Mouse (Mus musculus) intestine, embryonic 16.5 days (tissue): ENCODE measurements around the gene Gm49661. TPM values are rescaled to one million over a fixed set of nuclear protein-coding genes. Genes with fewer than 3 reads are reported as not detected.

Experiments
- ATAC-seq: fragments of 200-750 bp; cut with Nextera tagmentation; 2 replicates; pipeline ENCODE4 v1.8.0; 2017; ENCODE audit warnings: moderate TSS enrichment, moderate library complexity
- H3K27ac ChIP-seq: fragments of 300-500 bp; sonication (generic); 2 replicates; pipeline ENCODE4 v1.5.1; 2014; ENCODE audit warnings: mild to moderate bottlenecking, low read length
- H3K27me3 ChIP-seq: fragments of 300-500 bp; sonication (generic); replicated peaks from 2 replicates; pipeline ENCODE4 v1.6.1; 2014; ENCODE audit warnings: low read length, control low read depth, mixed read lengths; ENCODE audit not compliant: control insufficient read depth, insufficient read depth
- H3K36me3 ChIP-seq: fragments of 300-500 bp; sonication (generic); 2 replicates; pipeline ENCODE4 v1.6.1; 2014; ENCODE audit warnings: low read length, control low read depth; ENCODE audit not compliant: control insufficient read depth, insufficient read depth
- H3K4me1 ChIP-seq: fragments of 300-500 bp; sonication (generic); 2 replicates; pipeline ENCODE4 v1.6.1; 2014; ENCODE audit warnings: low read length, control low read depth, mixed read lengths; ENCODE audit not compliant: control insufficient read depth, insufficient read depth
- H3K4me2 ChIP-seq: fragments of 300-500 bp; sonication (generic); 2 replicates; pipeline ENCODE4 v1.6.1; 2014; ENCODE audit warnings: low read depth, low read length, control low read depth
- H3K4me3 ChIP-seq: fragments of 300-500 bp; sonication (generic); 2 replicates; pipeline ENCODE4 v1.5.1; 2014; ENCODE audit warnings: mild to moderate bottlenecking, low read length
- H3K9ac ChIP-seq: fragments of 300-500 bp; sonication (generic); 2 replicates; pipeline ENCODE4 v1.6.1; 2014; ENCODE audit warnings: low read depth, low read length
- H3K9me3 ChIP-seq: fragments of 300-500 bp; sonication (generic); 2 replicates; pipeline ENCODE4 v1.6.1; 2016; ENCODE audit warnings: low read length, control low read depth; ENCODE audit not compliant: control insufficient read depth
- WGBS: fragments of 180-500 bp; shearing (Covaris S2); extraction: QIAGEN DNeasy Blood & Tissue Kit; methylation state at CpG from one replicate; pipeline ENCODE4 v1.1.7; 2014; 5-methylcytosine and 5-hydroxymethylcytosine counted together
- polyA plus RNA-seq: library from polyadenylated mRNA; unstranded; fragments of >200 nt; fragmentation: Nextera tagmentation; extraction: Ambion mirVana; gene quantifications from 2 replicates; pipeline ENCODE4 v1.2.1, GENCODE M21; 2015

Gene Gm49661
- polyA plus RNA-seq: not detected in 2 replicates

- under 1% methylated on average over 55 of the region's 56 CpGs for WGBS
- no peaks in the 10 kb centered on the region for H3K9me3 ChIP-seq
These were observed at the start of gene Gm49661, which contains the start of the genes Prdx2 and Rnaseh2a for GRCm38 (mm10) chr8:84969241-84970134. Gene Gm49661 (minus strand): TSS chr8:84969433. Gene Prdx2 (plus strand): TSS chr8:84969587. Gene Rnaseh2a (minus strand): TSS chr8:84969767.

GRCm38 (mm10) chr8:85017209-85017608, 48.0 kb upstream of the Gm49661 start:
- H3K27ac ChIP-seq: no peak overlapping the region
- no peak overlapping the region for H3K4me2 ChIP-seq
- H3K4me3 ChIP-seq: no peak overlapping the region
- peaks cover 7% of the 10 kb centered on the region; the same call in 1 of the 2 replicates for H3K36me3 ChIP-seq
- peaks cover 3% of the 10 kb centered on the region for H3K27me3 ChIP-seq
- WGBS: 47% methylated on average over 5 of the region's 5 CpGs
- no peak for ATAC-seq
- H3K9me3 ChIP-seq: no peaks in the 10 kb centered on the region
- H3K9ac ChIP-seq: no peak overlapping the region
- no peaks in the 10 kb centered on the region for H3K4me1 ChIP-seq

More at GRCm38 (mm10) chr8:84969241-84970134, at the start of gene Gm49661, which contains the start of the genes Prdx2 and Rnaseh2a:
- Histone ChIP-seq H3K4me2 (peak within 1 kb of the TSS; percentile 84), H3K27me3 (no peaks in the 10 kb centered on the region), H3K9ac (peak within 1 kb of the TSS; percentile 80), H3K4me1 (peaks cover 31% of the 10 kb centered on the region), H3K36me3 (no peaks in the 10 kb centered on the region), H3K4me3 (peak within 1 kb of the TSS; percentile 62), H3K27ac (peak within 1 kb of the TSS; percentile 93)
- peak; percentile 79 for ATAC-seq

GRCm38 (mm10) chr8:85016724-85017123, 47.5 kb upstream of the Gm49661 start:
- ATAC-seq: no peak
- Histone ChIP-seq H3K4me3 (no peak overlapping the region), H3K27me3 (peaks cover 3% of the 10 kb centered on the region), H3K4me2 (no peak overlapping the region), H3K4me1 (no peaks in the 10 kb centered on the region), H3K27ac (no peak overlapping the region), H3K36me3 (peaks cover 7% of the 10 kb centered on the region; the same call in 1 of the 2 replicates), H3K9ac (no peak overlapping the region), H3K9me3 (no peaks in the 10 kb centered on the region)
- WGBS: 67% methylated on average over 10 of the region's 10 CpGs

GRCm38 (mm10) chr8:85014431-85014830, 45.2 kb upstream of the Gm49661 start, which contains the start of gene Best2:
Gene Best2 (minus strand): TSS chr8:85014531.
- peak within 1 kb of the TSS; percentile 55 for H3K9ac ChIP-seq

GRCm38 (mm10) chr8:85013230-85013840, 44.1 kb upstream of the Gm49661 start:
- Histone ChIP-seq H3K4me2 (peak overlapping the region; percentile 78), H3K27me3 (peaks cover 21% of the 10 kb centered on the region), H3K36me3 (0 out of 2 replicates have a peak, but pooled peaks cover 1% of the 10 kb centered on the region), H3K4me1 (no peaks in the 10 kb centered on the region), H3K4me3 (peak overlapping the region; percentile 39), H3K27ac (no peak overlapping the region), H3K9me3 (no peaks in the 10 kb centered on the region), H3K9ac (peak overlapping the region; percentile 55)
- peak; percentile 69 for ATAC-seq
- WGBS: 4% methylated on average over 26 of the region's 26 CpGs

More at GRCm38 (mm10) chr8:85014431-85014830, 45.2 kb upstream of the Gm49661 start, which contains the start of gene Best2:
- 36% methylated on average over 2 of the region's 2 CpGs for WGBS
- H3K36me3 ChIP-seq: 0 out of 2 replicates have a peak, but pooled peaks cover 4% of the 10 kb centered on the region
- peak within 1 kb of the TSS; percentile 78 for H3K4me2 ChIP-seq
- H3K27me3 ChIP-seq: peaks cover 17% of the 10 kb centered on the region
- ATAC-seq: no peak
- H3K4me3 ChIP-seq: peak within 1 kb of the TSS; percentile 39
- H3K9me3 ChIP-seq: no peaks in the 10 kb centered on the region
- no peaks in the 10 kb centered on the region for H3K4me1 ChIP-seq
- no peak within 1 kb of the TSS for H3K27ac ChIP-seq

- no peaks in the 10 kb centered on the region for H3K4me1 ChIP-seq
- no peaks in the 10 kb centered on the region for H3K9me3 ChIP-seq
- H3K9ac ChIP-seq: no peak overlapping the region
- no peak overlapping the region for H3K4me2 ChIP-seq
- no peak overlapping the region for H3K27ac ChIP-seq
- H3K36me3 ChIP-seq: no peaks in the 10 kb centered on the region
- H3K27me3 ChIP-seq: peaks cover 27% of the 10 kb centered on the region
- 9% methylated on average over 28 of the region's 28 CpGs for whole genome bisulfite sequencing
- ATAC-seq: no peak
- no peak overlapping the region for H3K4me3 ChIP-seq
These were observed 42.0 kb upstream of the Gm49661 start for GRCm38 (mm10) chr8:85011242-85011641.

GRCm38 (mm10) chr8:85007686-85008085, 38.5 kb upstream of the Gm49661 start:
- Histone ChIP-seq H3K36me3 (no peaks in the 10 kb centered on the region), H3K4me3 (no peak overlapping the region), H3K27ac (no peak overlapping the region), H3K27me3 (peaks cover 27% of the 10 kb centered on the region), H3K4me2 (no peak overlapping the region), H3K9me3 (no peaks in the 10 kb centered on the region), H3K4me1 (no peaks in the 10 kb centered on the region), H3K9ac (no peak overlapping the region)
- WGBS: 19% methylated on average over 25 of the region's 25 CpGs
- ATAC-seq: peak; percentile 9; the same call in 1 of the 2 replicates

- WGBS: 11% methylated on average over 19 of the region's 19 CpGs
- no peak overlapping the region for H3K4me3 ChIP-seq
- H3K9ac ChIP-seq: peak overlapping the region; percentile 43
- H3K27me3 ChIP-seq: no peaks in the 10 kb centered on the region
- H3K36me3 ChIP-seq: no peaks in the 10 kb centered on the region; the same call in 1 of the 2 replicates
- H3K4me2 ChIP-seq: no peak overlapping the region
- H3K27ac ChIP-seq: no peak overlapping the region
- ATAC-seq: peak; percentile 73
- peaks cover 16% of the 10 kb centered on the region for H3K4me1 ChIP-seq
- H3K9me3 ChIP-seq: no peaks in the 10 kb centered on the region
These were observed 28.5 kb upstream of the Gm49661 start for GRCm38 (mm10) chr8:84997649-84998295.
